Mouse (Mus musculus) cerebellum, adult 8-10 months (tissue): Measurements from ENCODE around the gene Rptor.

Source experiments
- DNase-seq: peaks from one replicate; pipeline ENCODE4 v3.0.0; 2022

Gene Rptor

GRCm38 (mm10) chr11:119786385-119786880, 183.7 kb downstream of the Rptor start:
- DNase-seq = no peak

- no peak for DNase-seq
Observed at GRCm38 (mm10) chr11:119788488-119788887, 185.8 kb downstream of the Rptor start.

- DNase-seq = no peak
Observed at GRCm38 (mm10) chr11:119788919-119789713, 186.4 kb downstream of the Rptor start.

- DNase-seq = no peak
Observed at GRCm38 (mm10) chr11:119791923-119792564, 189.3 kb downstream of the Rptor start.

GRCm38 (mm10) chr11:119793378-119793777, 190.7 kb downstream of the Rptor start:
- DNase-seq = no peak

- no peak for DNase-seq
Observed at GRCm38 (mm10) chr11:119794020-119794419, 191.3 kb downstream of the Rptor start.

- no peak for DNase-seq
Observed at GRCm38 (mm10) chr11:119794671-119795070, 192.0 kb downstream of the Rptor start.

GRCm38 (mm10) chr11:119796406-119796805, 193.7 kb downstream of the Rptor start:
- DNase-seq = peak; percentile 48

GRCm38 (mm10) chr11:119796846-119797245, 194.1 kb downstream of the Rptor start:
- no peak for DNase-seq

GRCm38 (mm10) chr11:119799536-119799935, 196.8 kb downstream of the Rptor start:
- no peak for DNase-seq

GRCm38 (mm10) chr11:119801855-119802254, 199.2 kb downstream of the Rptor start:
- DNase-seq = no peak

- DNase-seq = no peak
Observed at GRCm38 (mm10) chr11:119802947-119803346, 200.2 kb downstream of the Rptor start.

- DNase-seq = no peak
Observed at GRCm38 (mm10) chr11:119804392-119804791, 201.7 kb downstream of the Rptor start.

- no peak for DNase-seq
Observed at GRCm38 (mm10) chr11:119805112-119805750, 202.5 kb downstream of the Rptor start.

- DNase-seq = no peak
Observed at GRCm38 (mm10) chr11:119806539-119806938, 203.8 kb downstream of the Rptor start.

- no peak for DNase-seq
Observed at GRCm38 (mm10) chr11:119807431-119808031, 204.8 kb downstream of the Rptor start.

GRCm38 (mm10) chr11:119808647-119809280, 206.1 kb downstream of the Rptor start:
- DNase-seq = no peak

- no peak for DNase-seq
Observed at GRCm38 (mm10) chr11:119809309-119809708, 206.6 kb downstream of the Rptor start.

- DNase-seq = no peak
Observed at GRCm38 (mm10) chr11:119811022-119811421, 208.3 kb downstream of the Rptor start.

- no peak for DNase-seq
Observed at GRCm38 (mm10) chr11:119811598-119811997, 208.9 kb downstream of the Rptor start.

- DNase-seq = no peak
Observed at GRCm38 (mm10) chr11:119812093-119812492, 209.4 kb downstream of the Rptor start.

GRCm38 (mm10) chr11:119814035-119814558, 211.4 kb downstream of the Rptor start:
- no peak for DNase-seq
